Mouse (Mus musculus): ENCODE measurements around the gene Rab22a. TPM values are rescaled to one million over a fixed set of nuclear protein-coding genes. Genes with fewer than 3 reads are reported as not detected.

Rab22a gene
- total and polyA plus RNA-seq, 3 experiments = 5.9 to 16.9 (median 9.3) TPM

DNA sequence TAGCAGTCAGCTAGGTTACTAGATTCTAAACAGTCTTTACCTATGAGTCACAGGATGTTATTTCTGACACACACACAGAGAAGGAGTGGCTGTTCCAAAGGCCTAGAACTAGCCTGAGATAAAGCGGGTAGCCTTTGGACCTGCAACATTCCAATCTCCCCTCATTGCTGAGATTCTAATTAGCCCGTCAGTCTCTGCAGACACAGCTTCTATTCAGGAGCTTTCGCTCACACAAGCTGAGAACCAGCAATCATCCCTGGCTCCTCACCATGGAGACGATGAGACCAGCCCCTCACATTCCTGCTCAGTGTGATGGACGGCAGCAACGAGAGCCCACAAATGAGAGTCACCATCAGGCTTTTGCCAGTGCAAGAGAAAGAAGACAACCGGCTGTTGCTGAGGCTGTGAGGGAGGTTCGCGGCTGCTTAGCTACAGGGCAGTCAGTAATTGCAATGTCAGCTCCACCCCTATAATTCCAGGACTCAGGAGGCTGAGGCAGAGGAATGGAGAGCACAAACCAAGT is 70.9 kb downstream of the Rab22a start:
- Histone ChIP-seq H3K79me2 (replicated peaks; ENCODE audit: control insufficient read depth, extremely low read depth, insufficient read depth, poor library complexity, severe bottlenecking) (no peaks in the 10 kb centered on the region), H3K27ac (ENCODE audit: insufficient read depth, low read depth) (no peak overlapping the region), H3K4me2 (ENCODE audit: insufficient read depth, low read depth, poor library complexity, severe bottlenecking) (no peak overlapping the region), H3K9me3 (replicated peaks; ENCODE audit: low read length) (no peaks in the 10 kb centered on the region), H3K36me3 (replicated peaks in 1 of 2; ENCODE audit: control insufficient read depth in 1 of 2, insufficient read depth in 1 of 2, low read length in 1 of 2) (no peaks in the 10 kb centered on the region), H3K4me1 (ENCODE audit: control insufficient read depth in 1 of 2, insufficient read depth in 2 of 2) (no peaks in the 10 kb centered on the region), H3K9ac (ENCODE audit: insufficient read depth, low read depth) (no peak overlapping the region), H3K27me3 (replicated peaks) (peaks cover 10% of the 10 kb centered on the region), H3K4me3 (replicated peaks in 1 of 3; ENCODE audit: low read depth in 2 of 3, low read length in 2 of 3, poor library complexity in 1 of 3) (no peak overlapping the region)
- in situ Hi-C loops (cut with MboI; ENCODE audit: low pct_ligation_motif_present, low pct_unique_long_range_greater_than_20kb, low sequenced_read_pairs) = no loop called here
- no peak for TF ChIP-seq POLR2AphosphoS2 (IDR thresholded peaks at IDR 0.05; ENCODE audit: low read depth, low read length)
- no peak for TF ChIP-seq ZNF384 (IDR thresholded peaks at IDR 0.05; ENCODE audit: low read depth, low read length)
- TF ChIP-seq SMC3 (IDR thresholded peaks at IDR 0.05; ENCODE audit: low read depth, low read length) = no peak
- TF ChIP-seq UBTF (IDR thresholded peaks at IDR 0.05; ENCODE audit: low read depth, low read length) = no peak
- no peak for TF ChIP-seq TBP (conservative IDR thresholded peaks at IDR 0.05; ENCODE audit: low read depth, low read length)
- no peak for TF ChIP-seq ELF1 (IDR thresholded peaks at IDR 0.05; ENCODE audit: low read depth, low read length)
- TF ChIP-seq GABPA (IDR thresholded peaks at IDR 0.05; ENCODE audit: insufficient replicate concordance, low read depth, low read length) = no peak
- TF ChIP-seq MAZ (IDR thresholded peaks at IDR 0.05; ENCODE audit: low read depth, low read length) = no peak
- TF ChIP-seq ETS1 (conservative IDR thresholded peaks at IDR 0.05; ENCODE audit: low read depth, low read length) = no peak
- no peak for TF ChIP-seq RAD21 (IDR thresholded peaks at IDR 0.05; ENCODE audit: low read depth, low read length)
- TF ChIP-seq USF1 (IDR thresholded peaks at IDR 0.05; ENCODE audit: low read depth, low read length) = no peak
- TF ChIP-seq MAX (IDR thresholded peaks at IDR 0.05; ENCODE audit: low read length) = no peak
- TF ChIP-seq IRF4 (IDR thresholded peaks at IDR 0.05; ENCODE audit: low read depth, low read length) = no peak
- no peak for TF ChIP-seq MAFK (IDR thresholded peaks at IDR 0.05; ENCODE audit: insufficient replicate concordance, low read length)
- TF ChIP-seq SIN3A (IDR thresholded peaks at IDR 0.05; ENCODE audit: low read length) = no peak
- no peak for TF ChIP-seq RCOR1 (conservative IDR thresholded peaks at IDR 0.05; ENCODE audit: low read depth, low read length)
- TF ChIP-seq ZC3H11A (IDR thresholded peaks at IDR 0.05; ENCODE audit: low read depth, low read length) = no peak
- no peak for TF ChIP-seq CTCF (conservative IDR thresholded peaks at IDR 0.05 in 1 of 2, IDR thresholded peaks at IDR 0.05 in 1 of 2; ENCODE audit: low read depth in 2 of 2, low read length in 2 of 2)
- TF ChIP-seq USF2 (conservative IDR thresholded peaks at IDR 0.05; ENCODE audit: low read depth, low read length) = no peak
- DNase-seq (ENCODE audit: extremely low read depth) = no peak
- dilution Hi-C loops (cut with MboI; ENCODE audit: extremely low pct_ligation_motif_present, extremely low pct_unique_long_range_greater_than_20kb, low sequenced_read_pairs) = no loop called here

DNA sequence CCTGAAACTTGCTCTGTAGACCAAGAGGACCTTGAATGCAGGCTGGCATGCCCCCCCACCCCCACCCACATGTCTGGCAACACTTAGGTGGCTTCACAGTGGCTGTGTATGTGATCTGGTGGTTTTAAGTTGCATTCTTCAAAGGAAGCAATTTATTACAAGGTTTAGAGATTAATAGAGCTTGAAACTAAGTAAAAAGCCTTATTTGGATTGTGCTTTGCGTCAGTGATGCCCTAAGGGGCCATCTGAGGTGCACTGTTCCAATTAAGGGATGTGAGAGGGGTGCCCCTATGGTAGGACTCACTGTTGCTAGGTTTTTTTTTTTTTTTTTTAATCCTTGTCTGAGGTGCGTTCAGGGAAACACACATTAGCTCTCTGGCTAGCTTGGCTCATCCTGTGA is 74.9 kb downstream of the Rab22a start:
- Histone ChIP-seq H3K4me2 (ENCODE audit: insufficient read depth, low read depth, poor library complexity, severe bottlenecking) (no peak overlapping the region), H3K36me3 (replicated peaks in 1 of 2; ENCODE audit: control insufficient read depth in 1 of 2, insufficient read depth in 1 of 2, low read length in 1 of 2) (peaks cover 4 to 9% of the 10 kb centered on the region in 2 experiments), H3K4me1 (ENCODE audit: control insufficient read depth in 1 of 2, insufficient read depth in 2 of 2) (peaks cover 12 to 14% of the 10 kb centered on the region in 2 experiments), H3K79me2 (replicated peaks; ENCODE audit: control insufficient read depth, extremely low read depth, insufficient read depth, poor library complexity, severe bottlenecking) (peaks cover 15% of the 10 kb centered on the region), H3K4me3 (replicated peaks in 1 of 3; ENCODE audit: low read depth in 2 of 3, low read length in 2 of 3, poor library complexity in 1 of 3) (no peak overlapping the region), H3K27me3 (replicated peaks) (peaks cover 10% of the 10 kb centered on the region), H3K27ac (ENCODE audit: insufficient read depth, low read depth) (no peak overlapping the region), H3K9me3 (replicated peaks; ENCODE audit: low read length) (no peaks in the 10 kb centered on the region), H3K9ac (ENCODE audit: insufficient read depth, low read depth) (no peak overlapping the region)
- in situ Hi-C loops (cut with MboI; ENCODE audit: low pct_ligation_motif_present, low pct_unique_long_range_greater_than_20kb, low sequenced_read_pairs) (no loop called here), dilution Hi-C loops (cut with MboI; ENCODE audit: extremely low pct_ligation_motif_present, extremely low pct_unique_long_range_greater_than_20kb, low sequenced_read_pairs) (no loop called here)
- TF ChIP-seq TCF12 (IDR thresholded peaks at IDR 0.05; ENCODE audit: low read depth, low read length) (no peak), CTCF (conservative IDR thresholded peaks at IDR 0.05 in 1 of 2, IDR thresholded peaks at IDR 0.05 in 1 of 2; ENCODE audit: low read depth in 2 of 2, low read length in 2 of 2) (no peak), MAFK (IDR thresholded peaks at IDR 0.05; ENCODE audit: insufficient replicate concordance, low read length) (no peak), RAD21 (IDR thresholded peaks at IDR 0.05; ENCODE audit: low read depth, low read length) (no peak), BHLHE40 (IDR thresholded peaks at IDR 0.05; ENCODE audit: low read depth, low read length) (no peak), KAT2A (IDR thresholded peaks at IDR 0.05; ENCODE audit: insufficient replicate concordance, low read length) (no peak), MAZ (IDR thresholded peaks at IDR 0.05; ENCODE audit: low read depth, low read length) (no peak), PAX5 (IDR thresholded peaks at IDR 0.05; ENCODE audit: low read length) (no peak), CHD2 (IDR thresholded peaks at IDR 0.05; ENCODE audit: low read length) (no peak), NRF1 (IDR thresholded peaks at IDR 0.05; ENCODE audit: low read depth, low read length) (no peak), JUND (conservative IDR thresholded peaks at IDR 0.05; ENCODE audit: low read depth, low read length) (no peak), POLR2A (IDR thresholded peaks at IDR 0.05; ENCODE audit: low read depth, low read length) (no peak), EP300 (IDR thresholded peaks at IDR 0.05; ENCODE audit: low read length) (no peak), ZMIZ1 (IDR thresholded peaks at IDR 0.05; ENCODE audit: low read depth, low read length) (no peak), E2F4 (IDR thresholded peaks at IDR 0.05; ENCODE audit: insufficient replicate concordance, low read depth, low read length) (no peak)
- no peak for DNase-seq (ENCODE audit: extremely low read depth)
